Mouse (Mus musculus): ENCODE data around the gene Cybc1.

Cybc1 gene

GRCm38 (mm10) chr11:121229018-121229439 is at the start of gene Cybc1:
Gene Cybc1, minus strand, starts transcription at chr11:121229322.
- peak; percentile 53 for DNase-seq (ENCODE audit: low spot score)

GRCm38 (mm10) chr11:121278011-121278410 is 48.9 kb upstream of the Cybc1 start:
- DNase-seq (ENCODE audit: low spot score) = no peak

- no peak for DNase-seq (ENCODE audit: low spot score)
Observed at GRCm38 (mm10) chr11:121277516-121277915, 48.4 kb upstream of the Cybc1 start.

- DNase-seq (ENCODE audit: low spot score) = no peak
Observed at GRCm38 (mm10) chr11:121261074-121261473, 32.0 kb upstream of the Cybc1 start.

- DNase-seq (ENCODE audit: low spot score) = peak; percentile 35
Observed at GRCm38 (mm10) chr11:121260211-121260906, 31.2 kb upstream of the Cybc1 start.

- DNase-seq (ENCODE audit: low spot score) = peak; percentile 81
Observed at GRCm38 (mm10) chr11:121259160-121260100, 30.3 kb upstream of the Cybc1 start, which contains the start of gene Foxk2. Gene Foxk2, plus strand, starts transcription at chr11:121259990.

- no peak for DNase-seq (ENCODE audit: low spot score)
Observed at GRCm38 (mm10) chr11:121250196-121250595, 21.1 kb upstream of the Cybc1 start.

GRCm38 (mm10) chr11:121239669-121240068 is 10.5 kb upstream of the Cybc1 start:
- DNase-seq (ENCODE audit: low spot score) = no peak

- no peak for DNase-seq (ENCODE audit: low spot score)
Observed at GRCm38 (mm10) chr11:121237345-121238128, 8.4 kb upstream of the Cybc1 start.

GRCm38 (mm10) chr11:121236564-121237344 is 7.6 kb upstream of the Cybc1 start, which contains the start of gene Narf:
Gene Narf, plus strand, starts transcription at chr11:121237253.
- DNase-seq (ENCODE audit: low spot score) = peak; percentile 100

GRCm38 (mm10) chr11:121235475-121236238 is 6.5 kb upstream of the Cybc1 start:
- DNase-seq (ENCODE audit: low spot score) = no peak

GRCm38 (mm10) chr11:121232706-121233105 is 3.6 kb upstream of the Cybc1 start:
- DNase-seq (ENCODE audit: low spot score) = no peak

GRCm38 (mm10) chr11:121231628-121232291 is 2.6 kb upstream of the Cybc1 start:
- no peak for DNase-seq (ENCODE audit: low spot score)

- DNase-seq (ENCODE audit: low spot score) = no peak
Observed at GRCm38 (mm10) chr11:121231191-121231590, 2.1 kb upstream of the Cybc1 start.

GRCm38 (mm10) chr11:121228129-121229017 is 749 bp downstream of the Cybc1 start:
- no peak for DNase-seq (ENCODE audit: low spot score)

GRCm38 (mm10) chr11:121221321-121222010 is 7.7 kb downstream of the Cybc1 start:
- DNase-seq (ENCODE audit: low spot score) = no peak

- DNase-seq (ENCODE audit: low spot score) = no peak
Observed at GRCm38 (mm10) chr11:121220771-121221170, 8.4 kb downstream of the Cybc1 start.

GRCm38 (mm10) chr11:121219776-121220175 is 9.3 kb downstream of the Cybc1 start:
- DNase-seq (ENCODE audit: low spot score) = no peak

All from left cerebral cortex, adult 11 months (tissue).